Mouse (Mus musculus) limb, embryonic 13.5 days (tissue): ENCODE data around the gene Ddrgk1. TPM values are rescaled to one million over a fixed set of nuclear protein-coding genes. Genes with fewer than 3 reads are reported as not detected.
"Not testable (repeated sequence)": the region's sequence is repeated elsewhere in the genome, so short reads cannot be mapped to it uniquely, and the experiment has no call there.

ENCODE experiments used
- ATAC-seq: fragments of 200-750 bp; cut with Nextera tagmentation; 2 replicates; pipeline ENCODE4 v1.8.0; 2017; ENCODE audit warnings: low read depth, moderate number of reproducible peaks, moderate TSS enrichment; ENCODE audit not compliant: low FRiP score
- H3K27ac ChIP-seq: fragments of 300-500 bp; sonication (generic); 2 replicates; pipeline ENCODE4 v1.5.1; 2015; ENCODE audit warnings: inconsistent platforms, mild to moderate bottlenecking, moderate library complexity
- H3K27me3 ChIP-seq: fragments of 300-500 bp; sonication (generic); 2 replicates; pipeline ENCODE4 v1.6.1; 2015; ENCODE audit warnings: mild to moderate bottlenecking, inconsistent platforms
- H3K36me3 ChIP-seq: fragments of 300-500 bp; sonication (generic); 2 replicates; pipeline ENCODE4 v1.6.1; 2015; ENCODE audit warnings: inconsistent platforms, mild to moderate bottlenecking, moderate library complexity
- H3K4me1 ChIP-seq: fragments of 300-500 bp; sonication (generic); 2 replicates; pipeline ENCODE4 v1.6.1; 2015; ENCODE audit warnings: inconsistent platforms
- H3K4me2 ChIP-seq: fragments of 300-500 bp; sonication (generic); replicated peaks from 2 replicates; pipeline ENCODE4 v1.6.1; 2015; ENCODE audit warnings: inconsistent platforms, mild to moderate bottlenecking, moderate library complexity
- H3K4me3 ChIP-seq: fragments of 300-500 bp; sonication (generic); 2 replicates; pipeline ENCODE4 v1.5.1; 2015; ENCODE audit warnings: moderate library complexity, mild to moderate bottlenecking, inconsistent platforms
- H3K9ac ChIP-seq: fragments of 300-500 bp; sonication (generic); 2 replicates; pipeline ENCODE4 v1.6.1; 2015; ENCODE audit warnings: mild to moderate bottlenecking, inconsistent platforms
- H3K9me3 ChIP-seq: fragments of 300-500 bp; sonication (generic); 2 replicates; pipeline ENCODE4 v1.6.1; 2016; ENCODE audit warnings: inconsistent platforms
- WGBS: fragments of 180-500 bp; shearing (Covaris S2); methylation state at CpG from one replicate; pipeline ENCODE4 v1.1.7; 2015; 5-methylcytosine and 5-hydroxymethylcytosine counted together
- polyA plus RNA-seq: library from polyadenylated mRNA; unstranded; fragments of >200 nt; fragmentation: Nextera tagmentation; extraction: Ambion mirVana; gene quantifications from 2 replicates; pipeline ENCODE4 v1.2.1, GENCODE M21; 2015

Gene Ddrgk1
- polyA plus RNA-seq, 1 experiment from 2014 or later = 64.3 TPM

DNA sequence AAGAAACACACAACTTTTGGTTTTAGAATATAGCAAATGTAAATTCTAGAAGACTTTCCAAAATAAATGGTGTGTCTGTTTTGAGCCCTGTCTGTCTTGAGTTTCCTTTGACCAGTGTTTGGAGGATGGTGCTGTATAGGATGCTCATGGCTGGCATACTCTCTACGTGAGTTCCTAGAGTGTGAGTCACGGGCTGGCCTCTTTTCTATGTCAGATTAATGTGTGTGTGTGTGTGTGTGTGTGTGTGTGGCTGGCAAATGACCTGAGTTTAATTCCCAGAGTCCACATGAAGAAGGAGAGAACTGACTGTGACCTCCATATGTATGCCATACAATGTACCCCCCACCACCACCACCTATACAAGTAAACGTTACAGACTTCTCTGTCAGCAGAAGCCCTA is 17.1 kb upstream of the Ddrgk1 start:
- Histone ChIP-seq H3K9ac (no peak overlapping the region), H3K4me3 (no peak overlapping the region)
- WGBS = 86% methylated on average over 3 of the region's 3 CpGs

DNA sequence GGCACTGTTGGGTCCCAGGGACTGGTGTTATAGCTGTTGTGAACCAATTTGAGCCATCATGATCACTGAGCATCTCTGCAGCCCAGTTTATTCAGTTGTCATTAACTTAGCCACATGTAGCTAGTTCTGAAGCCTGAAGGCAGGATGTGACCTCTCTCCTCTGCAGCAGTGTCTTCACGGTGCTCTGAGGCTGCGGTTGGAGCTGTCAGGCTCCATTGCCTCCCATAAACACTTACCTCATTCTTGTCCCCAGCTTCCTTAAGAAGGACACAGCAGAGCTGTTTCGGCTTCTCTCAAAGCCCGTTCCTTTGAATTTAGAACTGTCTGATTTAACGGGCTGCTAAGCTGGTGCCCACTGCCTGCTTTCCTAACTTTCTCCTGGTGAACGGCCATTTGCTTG is 15.4 kb upstream of the Ddrgk1 start:
- no peak overlapping the region for H3K4me3 ChIP-seq
- H3K36me3 ChIP-seq = peaks cover 96% of the 10 kb centered on the region
- H3K27ac ChIP-seq = no peak overlapping the region
- H3K9ac ChIP-seq = no peak overlapping the region
- H3K4me2 ChIP-seq = no peak overlapping the region
- H3K27me3 ChIP-seq = no peaks in the 10 kb centered on the region
- ATAC-seq = no peak
- WGBS = 92% methylated on average over 6 of the region's 6 CpGs
- H3K9me3 ChIP-seq = no peaks in the 10 kb centered on the region
- H3K4me1 ChIP-seq = no peaks in the 10 kb centered on the region

More for the DNA sequence above, 17.1 kb upstream of the Ddrgk1 start:
- Histone ChIP-seq H3K36me3 (peaks cover 94% of the 10 kb centered on the region), H3K9me3 (no peaks in the 10 kb centered on the region), H3K27ac (no peak overlapping the region), H3K4me1 (no peaks in the 10 kb centered on the region), H3K27me3 (no peaks in the 10 kb centered on the region), H3K4me2 (no peak overlapping the region)
- ATAC-seq = no peak

- Histone ChIP-seq H3K9me3 (no peaks in the 10 kb centered on the region), H3K36me3 (peaks cover 95% of the 10 kb centered on the region), H3K27ac (no peak overlapping the region), H3K27me3 (no peaks in the 10 kb centered on the region), H3K4me3 (no peak overlapping the region), H3K4me1 (no peaks in the 10 kb centered on the region), H3K9ac (no peak overlapping the region), H3K4me2 (no peak overlapping the region)
- ATAC-seq = no peak
- WGBS = 94% methylated on average over 12 of the region's 12 CpGs
Observed at GRCm38 (mm10) chr2:130679154-130679553, 14.7 kb upstream of the Ddrgk1 start.

GRCm38 (mm10) chr2:130677211-130677610 is 12.8 kb upstream of the Ddrgk1 start:
- ATAC-seq = no peak
- no peak overlapping the region for H3K4me3 ChIP-seq
- no peak overlapping the region for H3K27ac ChIP-seq
- no peaks in the 10 kb centered on the region for H3K9me3 ChIP-seq
- no peaks in the 10 kb centered on the region for H3K27me3 ChIP-seq
- no peaks in the 10 kb centered on the region for H3K4me1 ChIP-seq
- 84% methylated on average over 10 of the region's 10 CpGs for WGBS
- peaks cover 94% of the 10 kb centered on the region for H3K36me3 ChIP-seq
- H3K4me2 ChIP-seq = no peak overlapping the region
- H3K9ac ChIP-seq = no peak overlapping the region

GRCm38 (mm10) chr2:130667559-130667958 is 3.1 kb upstream of the Ddrgk1 start, which contains the start of gene Itpa:
Gene Itpa, plus strand, starts transcription at chr2:130667610.
- peak within 1 kb of the TSS; percentile 73 for H3K4me3 ChIP-seq
- peaks cover 24% of the 10 kb centered on the region for H3K36me3 ChIP-seq
- ATAC-seq = peak; percentile 55
- no peaks in the 10 kb centered on the region for H3K27me3 ChIP-seq
- WGBS = under 1% methylated on average over 31 of the region's 31 CpGs
- peak within 1 kb of the TSS; percentile 82 for H3K9ac ChIP-seq
- no peaks in the 10 kb centered on the region for H3K9me3 ChIP-seq
- peak within 1 kb of the TSS; percentile 80 for H3K27ac ChIP-seq
- H3K4me1 ChIP-seq = peaks cover 30% of the 10 kb centered on the region
- peak within 1 kb of the TSS; percentile 88 for H3K4me2 ChIP-seq

DNA sequence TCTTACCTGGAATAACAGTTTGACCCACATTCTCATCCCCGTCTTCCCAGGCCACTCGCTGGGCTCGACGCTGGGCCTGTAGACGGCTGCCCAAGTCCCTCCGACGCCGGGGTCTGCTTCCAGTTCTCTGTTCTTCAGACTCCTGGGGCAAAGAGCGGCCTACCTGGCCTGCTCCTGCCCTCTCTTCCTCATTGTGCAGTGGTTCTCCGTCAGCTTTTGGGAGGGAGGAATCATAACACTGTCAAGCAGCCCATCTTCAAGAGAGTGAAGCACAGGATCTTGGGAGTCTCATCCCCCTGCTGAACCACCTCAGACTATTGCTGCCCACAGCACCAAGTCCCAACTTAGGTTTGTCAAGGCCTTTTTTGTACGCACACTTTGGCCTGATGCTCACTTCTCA is 1.1 kb downstream of the Ddrgk1 start:
- no peak for ATAC-seq
- Histone ChIP-seq H3K27ac (no peak overlapping the region), H3K9me3 (no peaks in the 10 kb centered on the region), H3K9ac (peak overlapping the region; percentile 75), H3K4me2 (peak overlapping the region; percentile 77), H3K27me3 (no peaks in the 10 kb centered on the region), H3K4me1 (peaks cover 21% of the 10 kb centered on the region), H3K36me3 (peaks cover 45% of the 10 kb centered on the region), H3K4me3 (peak overlapping the region; percentile 50)
- WGBS = 95% methylated on average over 11 of the region's 11 CpGs

DNA sequence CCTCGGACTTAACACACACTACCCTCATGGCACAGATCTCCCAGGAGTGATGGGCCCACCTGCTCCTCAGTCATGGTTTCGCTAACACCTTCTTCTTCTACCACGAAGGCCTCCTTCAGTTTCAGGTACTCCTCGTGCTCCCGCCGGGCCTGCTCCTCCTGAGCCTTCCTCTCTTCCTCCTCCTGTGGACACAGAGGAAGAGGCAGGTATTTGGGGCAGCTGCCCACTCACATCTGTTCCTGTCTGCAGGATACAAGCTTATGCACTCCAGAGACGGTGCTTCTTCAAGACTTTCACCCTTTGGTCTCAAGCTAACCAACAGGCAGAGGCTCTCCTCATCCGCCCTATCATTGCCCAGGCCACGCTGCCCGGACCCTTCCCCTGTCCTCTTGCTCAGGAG is 5.9 kb downstream of the Ddrgk1 start:
- Histone ChIP-seq H3K4me3 (no peak overlapping the region), H3K4me2 (no peak overlapping the region), H3K27me3 (no peaks in the 10 kb centered on the region), H3K36me3 (peaks cover 93% of the 10 kb centered on the region), H3K9ac (no peak overlapping the region), H3K27ac (no peak overlapping the region), H3K4me1 (peaks cover 9% of the 10 kb centered on the region), H3K9me3 (no peaks in the 10 kb centered on the region)
- ATAC-seq = no peak
- 94% methylated on average over 10 of the region's 10 CpGs for WGBS

DNA sequence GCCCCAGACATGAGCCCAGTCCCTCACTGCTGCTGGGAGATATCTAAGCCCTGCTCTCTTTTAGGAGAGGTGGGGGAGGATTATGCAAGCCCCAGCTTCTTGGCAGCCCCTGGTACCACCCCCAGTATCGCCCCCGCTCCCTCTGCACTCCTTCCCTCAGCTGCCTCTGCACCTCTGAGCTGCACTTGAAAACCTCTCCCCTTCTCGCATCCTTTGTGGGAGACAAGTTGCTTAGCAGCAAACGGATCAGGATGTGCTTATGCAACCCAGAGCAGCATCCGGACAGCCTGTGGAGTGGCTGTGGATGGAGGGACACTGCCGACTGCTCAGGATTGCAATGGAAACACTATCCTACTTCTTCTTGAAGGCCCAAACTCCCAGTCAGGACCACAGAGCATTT is 6.9 kb downstream of the Ddrgk1 start:
- peaks cover 98% of the 10 kb centered on the region for H3K36me3 ChIP-seq

GRCm38 (mm10) chr2:130656536-130656935 is 7.9 kb downstream of the Ddrgk1 start:
- H3K4me2 ChIP-seq = no peak overlapping the region
- WGBS = 93% methylated on average over 9 of the region's 9 CpGs
- H3K27ac ChIP-seq = no peak overlapping the region
- no peak for ATAC-seq
- no peaks in the 10 kb centered on the region for H3K4me1 ChIP-seq
- no peak overlapping the region for H3K4me3 ChIP-seq
- H3K9ac ChIP-seq = no peak overlapping the region
- no peaks in the 10 kb centered on the region for H3K9me3 ChIP-seq
- H3K27me3 ChIP-seq = no peaks in the 10 kb centered on the region
- H3K36me3 ChIP-seq = peaks cover 93% of the 10 kb centered on the region

More for the DNA sequence above, 6.9 kb downstream of the Ddrgk1 start:
- Histone ChIP-seq H3K4me2 (no peak overlapping the region), H3K4me1 (no peaks in the 10 kb centered on the region; the same call in 1 of the 2 replicates), H3K27ac (no peak overlapping the region), H3K4me3 (no peak overlapping the region), H3K9me3 (no peaks in the 10 kb centered on the region), H3K9ac (no peak overlapping the region), H3K27me3 (no peaks in the 10 kb centered on the region)
- 88% methylated on average over 6 of the region's 6 CpGs for WGBS
- no peak for ATAC-seq

DNA sequence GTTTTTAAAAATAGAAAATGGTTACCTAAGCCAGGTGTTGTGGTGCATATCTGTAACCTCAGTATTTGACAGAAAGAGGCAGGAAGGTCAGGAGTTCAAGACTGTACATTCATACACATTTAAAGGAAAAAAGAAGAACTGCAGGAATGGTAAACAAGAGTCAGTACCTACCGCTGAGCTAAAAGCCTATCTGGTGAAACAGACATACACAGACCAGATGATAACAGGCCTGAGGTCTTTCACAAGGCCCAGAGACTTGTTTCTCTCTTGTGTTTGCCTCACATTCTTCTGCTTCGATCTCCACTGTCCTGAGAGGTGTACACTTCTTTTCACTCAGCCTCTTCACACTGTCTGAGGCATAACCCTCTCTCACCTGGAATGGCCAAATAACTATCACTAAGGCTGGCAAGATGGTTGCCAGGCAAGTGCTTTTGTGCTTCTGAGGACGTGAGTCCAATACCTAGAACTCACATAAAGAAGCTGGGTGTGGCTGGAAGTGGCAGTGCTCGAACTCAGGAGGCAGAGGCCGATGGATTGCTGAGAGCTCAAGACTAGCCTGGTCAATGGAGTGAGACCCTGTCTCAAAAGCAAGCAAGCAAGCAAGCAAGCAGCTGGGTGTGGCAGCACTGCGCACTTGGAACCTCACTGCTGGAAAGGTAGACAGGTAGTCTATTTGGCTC is 8.7 kb downstream of the Ddrgk1 start:
- Histone ChIP-seq H3K4me1 (no peaks in the 10 kb centered on the region), H3K36me3 (peaks cover 90% of the 10 kb centered on the region), H3K4me3 (no peak overlapping the region), H3K4me2 (no peak overlapping the region), H3K27me3 (no peaks in the 10 kb centered on the region), H3K27ac (no peak overlapping the region), H3K9me3 (no peaks in the 10 kb centered on the region), H3K9ac (no peak overlapping the region)
- 89% methylated on average over 6 of the region's 6 CpGs for whole genome bisulfite sequencing
- ATAC-seq = no peak

GRCm38 (mm10) chr2:130653760-130654159 is 10.7 kb downstream of the Ddrgk1 start:
- H3K4me1 ChIP-seq = no peaks in the 10 kb centered on the region
- no peak for ATAC-seq
- H3K27ac ChIP-seq = no peak overlapping the region
- no peaks in the 10 kb centered on the region for H3K9me3 ChIP-seq
- WGBS = 84% methylated on average over 1 of the region's 1 CpGs
- H3K4me2 ChIP-seq = no peak overlapping the region
- H3K36me3 ChIP-seq = peaks cover 81% of the 10 kb centered on the region
- no peaks in the 10 kb centered on the region for H3K27me3 ChIP-seq
- no peak overlapping the region for H3K4me3 ChIP-seq
- no peak overlapping the region for H3K9ac ChIP-seq

- no peak overlapping the region for H3K4me3 ChIP-seq
- no peaks in the 10 kb centered on the region for H3K27me3 ChIP-seq
- 89% methylated on average over 2 of the region's 2 CpGs for WGBS
- H3K4me2 ChIP-seq = no peak overlapping the region
- ATAC-seq = no peak
- H3K27ac ChIP-seq = no peak overlapping the region
- peaks cover 76% of the 10 kb centered on the region for H3K36me3 ChIP-seq
- no peaks in the 10 kb centered on the region for H3K4me1 ChIP-seq
- no peak overlapping the region for H3K9ac ChIP-seq
- H3K9me3 ChIP-seq = no peaks in the 10 kb centered on the region
Observed at GRCm38 (mm10) chr2:130653303-130653702, 11.2 kb downstream of the Ddrgk1 start.

DNA sequence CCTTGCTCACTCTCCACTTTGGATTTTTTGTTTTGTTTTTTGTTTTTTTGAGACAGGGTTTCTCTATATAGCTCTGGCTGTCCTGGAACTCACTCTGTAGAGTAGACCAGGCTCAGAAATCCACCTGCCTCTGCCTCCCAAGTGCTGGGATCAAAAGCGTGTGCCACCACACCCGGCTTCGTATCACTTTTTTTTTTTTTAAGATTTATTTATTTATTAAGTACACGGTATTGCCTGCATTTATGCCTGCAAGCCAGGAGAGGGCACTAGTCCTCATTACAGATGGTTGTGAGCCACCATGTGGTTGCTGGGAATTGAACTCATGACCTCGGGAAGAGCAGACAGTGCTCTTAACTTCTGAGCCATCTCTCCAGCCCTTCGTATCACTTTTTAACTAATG is 15.4 kb downstream of the Ddrgk1 start:
- not testable (repeated sequence) for H3K9me3 ChIP-seq, H3K4me3 ChIP-seq, H3K27me3 ChIP-seq, H3K4me1 ChIP-seq, H3K9ac ChIP-seq, H3K27ac ChIP-seq, H3K4me2 ChIP-seq, ATAC-seq
- 84% methylated on average over 6 of the region's 6 CpGs for WGBS
- peaks cover 34% of the 10 kb centered on the region for H3K36me3 ChIP-seq
